Mouse (Mus musculus) cortical plate, adult 2 months (tissue): ENCODE results near the gene Cntfr. TPM values are rescaled to one million over a fixed set of nuclear protein-coding genes. Genes with fewer than 3 reads are reported as not detected.

ENCODE experiments used
- H3K27ac ChIP-seq: fragments of 200-500 bp; 2 replicates; pipeline ENCODE4 v1.5.1; 2012; ENCODE audit warnings: low read length, control low read depth, inconsistent platforms; ENCODE audit not compliant: insufficient read depth
- H3K4me1 ChIP-seq: fragments of 200-500 bp; 2 replicates; pipeline ENCODE4 v1.6.1; 2011; ENCODE audit warnings: low read length; ENCODE audit not compliant: control insufficient read depth, insufficient read depth
- H3K4me3 ChIP-seq: fragments of 200-500 bp; 2 replicates; pipeline ENCODE4 v1.5.1; 2011; ENCODE audit warnings: mild to moderate bottlenecking, low read length, control low read depth; ENCODE audit not compliant: insufficient read depth
- CTCF ChIP-seq: fragments of 200-500 bp; IDR thresholded peaks from 2 replicates; pipeline ENCODE4 v1.5.1; 2011; ENCODE audit warnings: mild to moderate bottlenecking, control low read depth, low read length; ENCODE audit not compliant: insufficient read depth; ENCODE audit errors: extremely low read depth
- POLR2A ChIP-seq: fragments of 200-500 bp; IDR thresholded peaks from 2 replicates; pipeline ENCODE4 v1.6.1; 2011; ENCODE audit warnings: mild to moderate bottlenecking, low read length, control low read depth; ENCODE audit not compliant: insufficient read depth; ENCODE audit errors: extremely low read depth
- polyA plus RNA-seq: library from polyadenylated mRNA; depleted of rRNA; stranded (reverse); fragments of >200 nt; gene quantifications from 2 replicates; pipeline ENCODE4 v1.2.3, GENCODE M21; 2012

Cntfr gene
- polyA plus RNA-seq, 1 experiment, result 67.8 TPM

DNA sequence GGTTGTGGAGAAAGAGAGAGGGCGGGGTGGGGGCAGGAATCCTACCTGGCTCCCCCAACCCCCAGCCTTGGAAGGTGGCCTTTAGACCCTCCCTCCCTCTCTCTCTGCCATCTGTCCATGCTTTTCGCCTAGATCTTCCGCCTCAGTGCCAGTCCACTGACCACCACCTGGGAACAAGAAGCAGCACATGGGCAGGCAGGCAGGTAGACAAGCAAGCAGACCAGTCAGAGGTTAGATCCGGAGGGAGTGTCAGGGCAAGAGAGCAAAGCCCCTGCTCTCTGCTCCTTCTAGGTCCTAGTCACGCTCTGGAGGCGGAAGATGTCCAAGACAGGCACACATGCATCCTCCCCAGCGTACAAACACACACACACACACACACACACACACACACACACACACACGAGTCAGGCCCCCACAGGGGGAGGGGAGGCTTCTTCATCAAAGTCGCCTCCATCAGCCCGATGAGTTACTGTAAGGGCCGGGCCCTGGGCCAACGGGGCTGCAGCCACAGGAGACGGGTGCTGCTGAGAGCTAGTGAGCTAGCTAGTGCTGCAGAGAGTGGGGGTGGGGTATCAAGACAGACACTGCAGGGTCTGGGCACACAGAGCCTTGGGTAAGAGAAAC is 19.8 kb downstream of the Cntfr start:
- Histone ChIP-seq H3K4me3 (no peak overlapping the region), H3K27ac (no peak overlapping the region), H3K4me1 (peaks cover 2% of the 10 kb centered on the region)
- no peak for TF ChIP-seq CTCF
- no peak for TF ChIP-seq POLR2A

GRCm38 (mm10) chr4:41676248-41677005 is 20.5 kb downstream of the Cntfr start:
- no peak overlapping the region for H3K4me3 ChIP-seq
- no peak for TF ChIP-seq POLR2A
- TF ChIP-seq CTCF, result no peak
- no peak overlapping the region for H3K27ac ChIP-seq
- no peaks in the 10 kb centered on the region for H3K4me1 ChIP-seq

- no peak overlapping the region for H3K27ac ChIP-seq
- H3K4me1 ChIP-seq, result no peaks in the 10 kb centered on the region
- TF ChIP-seq POLR2A (no peak), CTCF (no peak)
- no peak overlapping the region for H3K4me3 ChIP-seq
These were observed 23.7 kb downstream of the Cntfr start for GRCm38 (mm10) chr4:41673186-41673585.

DNA sequence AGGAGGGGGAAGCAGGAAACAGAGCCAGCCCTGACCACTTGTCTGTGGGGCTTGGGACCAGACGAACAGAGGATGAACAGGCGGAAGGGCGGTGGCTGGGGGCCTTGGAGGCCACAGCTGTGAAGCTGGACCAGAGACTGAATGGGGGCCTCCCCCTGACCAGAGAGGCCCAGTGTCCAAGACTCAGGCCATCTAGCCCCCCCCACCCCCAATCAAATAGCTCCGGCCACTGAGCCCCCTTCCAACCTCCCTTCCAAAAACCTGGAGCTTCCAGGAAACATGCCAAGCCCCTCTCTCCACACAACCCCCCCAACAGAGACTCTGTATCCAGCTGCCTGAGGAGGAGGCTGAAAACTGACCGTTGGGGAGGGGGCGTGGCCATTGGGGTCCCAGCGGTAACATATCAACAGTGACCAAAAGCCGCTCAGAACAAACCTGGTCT is 24.3 kb downstream of the Cntfr start:
- Histone ChIP-seq H3K4me1 (no peaks in the 10 kb centered on the region), H3K27ac (no peak overlapping the region), H3K4me3 (no peak overlapping the region)
- TF ChIP-seq POLR2A (no peak), CTCF (no peak)

GRCm38 (mm10) chr4:41671963-41672480 is 24.9 kb downstream of the Cntfr start:
- no peak overlapping the region for H3K4me3 ChIP-seq
- no peaks in the 10 kb centered on the region for H3K4me1 ChIP-seq
- no peak for TF ChIP-seq POLR2A
- TF ChIP-seq CTCF, result no peak
- H3K27ac ChIP-seq, result no peak overlapping the region

DNA sequence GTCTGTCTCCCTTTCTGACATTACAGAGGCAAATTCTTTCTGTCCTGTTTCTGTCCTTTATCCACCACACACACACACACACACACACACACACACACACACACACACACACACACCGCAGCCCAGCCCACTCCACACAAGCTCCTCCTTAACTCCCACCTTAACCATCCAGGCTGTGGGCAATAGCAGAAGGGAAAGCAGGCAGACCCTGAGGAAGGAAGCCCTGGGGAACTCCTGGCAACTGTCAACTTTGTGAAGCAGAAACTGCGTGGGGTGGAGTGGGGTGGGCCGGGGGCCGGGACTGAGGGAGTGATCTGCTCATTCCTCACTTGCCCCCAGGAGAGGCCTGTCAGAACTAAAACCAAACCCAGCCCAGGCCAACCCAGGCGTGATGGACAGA is 25.4 kb downstream of the Cntfr start:
- Histone ChIP-seq H3K4me3 (no peak overlapping the region), H3K4me1 (no peaks in the 10 kb centered on the region), H3K27ac (no peak overlapping the region)
- TF ChIP-seq POLR2A (no peak), CTCF (no peak)

DNA sequence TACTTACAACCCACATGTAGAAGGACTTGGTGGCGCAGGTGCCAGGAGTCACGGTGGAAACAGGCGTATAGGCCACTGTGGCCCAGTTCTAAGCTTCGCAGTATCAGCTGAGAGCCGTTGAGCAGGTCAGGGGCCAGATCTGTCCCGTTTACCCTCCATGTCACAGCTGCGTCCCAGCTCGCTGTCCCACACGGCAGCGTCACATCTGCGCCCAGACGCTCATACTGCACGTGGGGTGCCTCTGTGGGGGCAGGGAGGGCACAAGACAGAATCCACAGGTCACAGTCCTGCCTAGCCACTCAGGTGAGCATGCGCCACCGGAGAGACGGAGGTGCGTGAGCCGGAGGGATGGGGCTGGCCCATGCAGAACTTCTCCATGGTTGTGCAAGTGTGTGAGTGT is 26.1 kb downstream of the Cntfr start:
- no peak overlapping the region for H3K4me3 ChIP-seq
- no peaks in the 10 kb centered on the region for H3K4me1 ChIP-seq

GRCm38 (mm10) chr4:41666646-41667045 is 30.2 kb downstream of the Cntfr start:
- Histone ChIP-seq H3K4me3 (no peak overlapping the region), H3K4me1 (no peaks in the 10 kb centered on the region), H3K27ac (no peak overlapping the region)
- no peak for TF ChIP-seq CTCF
- no peak for TF ChIP-seq POLR2A

More for the DNA sequence above, 26.1 kb downstream of the Cntfr start:
- TF ChIP-seq POLR2A (no peak), CTCF (no peak)
- no peak overlapping the region for H3K27ac ChIP-seq

DNA sequence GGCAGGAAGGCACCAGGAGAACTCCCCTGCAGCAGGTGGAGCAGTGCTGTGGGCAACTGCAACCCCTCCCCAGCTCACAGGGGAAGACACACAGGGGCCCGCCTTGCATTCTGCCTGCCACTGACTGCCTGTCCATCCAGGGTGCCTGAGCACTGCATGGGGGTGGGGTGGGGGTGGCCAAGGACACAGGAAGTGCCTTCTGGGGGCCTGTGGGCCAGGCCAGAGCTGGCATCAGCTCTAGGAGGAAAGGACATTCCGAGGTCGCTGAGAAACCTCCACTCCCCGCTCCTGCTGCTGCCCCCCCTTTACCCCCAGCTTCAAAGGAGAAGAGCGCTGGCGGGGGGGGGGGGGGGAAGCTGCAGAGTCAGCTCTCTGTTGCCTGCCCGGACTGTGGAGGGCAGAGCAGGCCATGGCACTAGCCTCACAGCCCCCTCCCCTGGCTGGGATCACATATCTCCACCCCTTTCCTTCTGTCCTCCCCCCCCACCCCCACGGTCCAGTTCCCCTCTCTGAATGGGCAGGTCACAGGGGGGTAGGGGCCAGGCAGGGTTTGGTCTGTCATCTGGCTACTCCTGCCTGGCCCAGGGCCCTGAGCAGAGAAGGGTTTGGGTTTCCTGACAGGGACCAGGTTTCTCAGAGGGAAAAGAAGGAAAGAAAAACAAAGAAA is 31.7 kb downstream of the Cntfr start:
- TF ChIP-seq POLR2A, result no peak
- no peak for TF ChIP-seq CTCF
- H3K4me1 ChIP-seq, result no peaks in the 10 kb centered on the region
- H3K4me3 ChIP-seq, result no peak overlapping the region
- H3K27ac ChIP-seq, result no peak overlapping the region

GRCm38 (mm10) chr4:41664533-41664932 is 32.4 kb downstream of the Cntfr start:
- H3K4me1 ChIP-seq, result no peaks in the 10 kb centered on the region
- H3K4me3 ChIP-seq, result no peak overlapping the region
- H3K27ac ChIP-seq, result no peak overlapping the region
- no peak for TF ChIP-seq POLR2A
- TF ChIP-seq CTCF, result no peak
